Mouse (Mus musculus) bone marrow, adult 2 months (tissue): ENCODE results near the gene Sema4c.

ENCODE experiments used
- CTCF ChIP-seq: fragments of 200-500 bp; IDR thresholded peaks from 2 replicates; pipeline ENCODE4 v1.5.1; 2011; ENCODE audit warnings: low read length, control low read depth; ENCODE audit not compliant: control insufficient read depth, insufficient read depth
- POLR2A ChIP-seq: fragments of 200-500 bp; IDR thresholded peaks from 2 replicates; pipeline ENCODE4 v1.6.1; 2011; ENCODE audit warnings: low read depth, mild to moderate bottlenecking, control low read depth, low read length, borderline replicate concordance; ENCODE audit not compliant: control insufficient read depth

GRCm38 (mm10) chr1:36525774-36526173, 32.4 kb downstream of the Sema4c start:
- TF ChIP-seq CTCF (no peak), POLR2A (no peak)
